Mouse (Mus musculus): ENCODE results near the gene Nr3c2.

Gene Nr3c2

GRCm38 (mm10) chr8:76899411-76900154, at the start of gene Nr3c2:
Nr3c2 (plus strand) TSS chr8:76899442.
- DNase-seq (ENCODE audit: extremely low read depth, low read depth), result no peak

GRCm38 (mm10) chr8:76858534-76858933, 40.7 kb upstream of the Nr3c2 start:
- DNase-seq (ENCODE audit: extremely low read depth, low read depth), result no peak

- no peak for DNase-seq (ENCODE audit: extremely low read depth, low read depth)
Observed at GRCm38 (mm10) chr8:76859709-76860108, 39.5 kb upstream of the Nr3c2 start.

- DNase-seq (ENCODE audit: extremely low read depth, low read depth), result no peak
Observed at GRCm38 (mm10) chr8:76863066-76863465, 36.2 kb upstream of the Nr3c2 start.

- DNase-seq (ENCODE audit: extremely low read depth, low read depth), result no peak
Observed at GRCm38 (mm10) chr8:76876809-76877208, 22.4 kb upstream of the Nr3c2 start.

GRCm38 (mm10) chr8:76897050-76897449, 2.2 kb upstream of the Nr3c2 start:
- no peak for DNase-seq (ENCODE audit: extremely low read depth, low read depth)

- DNase-seq (ENCODE audit: extremely low read depth, low read depth), result no peak
Observed at GRCm38 (mm10) chr8:76898721-76899410, 376 bp upstream of the Nr3c2 start.

GRCm38 (mm10) chr8:76900155-76901141, 1.2 kb downstream of the Nr3c2 start:
- DNase-seq (ENCODE audit: extremely low read depth, low read depth), result no peak

GRCm38 (mm10) chr8:76901430-76902204, 2.4 kb downstream of the Nr3c2 start:
- peak; percentile 93 for DNase-seq (ENCODE audit: extremely low read depth, low read depth)

GRCm38 (mm10) chr8:76902205-76903078, 3.2 kb downstream of the Nr3c2 start:
- no peak for DNase-seq (ENCODE audit: extremely low read depth, low read depth)

- DNase-seq (ENCODE audit: extremely low read depth, low read depth), result no peak
Observed at GRCm38 (mm10) chr8:76911206-76911605, 12.0 kb downstream of the Nr3c2 start.

GRCm38 (mm10) chr8:76912678-76913077, 13.4 kb downstream of the Nr3c2 start:
- DNase-seq (ENCODE audit: extremely low read depth, low read depth), result no peak

- DNase-seq (ENCODE audit: extremely low read depth, low read depth), result no peak
Observed at GRCm38 (mm10) chr8:76913207-76913606, 14.0 kb downstream of the Nr3c2 start.

GRCm38 (mm10) chr8:76915260-76915659, 16.0 kb downstream of the Nr3c2 start:
- DNase-seq (ENCODE audit: extremely low read depth, low read depth), result no peak

GRCm38 (mm10) chr8:76919546-76919945, 20.3 kb downstream of the Nr3c2 start:
- no peak for DNase-seq (ENCODE audit: extremely low read depth, low read depth)

- no peak for DNase-seq (ENCODE audit: extremely low read depth, low read depth)
Observed at GRCm38 (mm10) chr8:76924150-76924549, 24.9 kb downstream of the Nr3c2 start.

GRCm38 (mm10) chr8:76928326-76928725, 29.1 kb downstream of the Nr3c2 start:
- no peak for DNase-seq (ENCODE audit: extremely low read depth, low read depth)

GRCm38 (mm10) chr8:76928808-76929207, 29.6 kb downstream of the Nr3c2 start:
- DNase-seq (ENCODE audit: extremely low read depth, low read depth), result no peak

- DNase-seq (ENCODE audit: extremely low read depth, low read depth), result no peak
Observed at GRCm38 (mm10) chr8:76965046-76965445, 65.8 kb downstream of the Nr3c2 start.

GRCm38 (mm10) chr8:76971187-76971586, 71.9 kb downstream of the Nr3c2 start:
- DNase-seq (ENCODE audit: extremely low read depth, low read depth), result no peak

Data from MEL-GATA-1-ER (cell line).